Mouse (Mus musculus) stomach, postnatal 0 days (tissue): ENCODE measurements around the gene Il12a. TPM values are rescaled to one million over a fixed set of nuclear protein-coding genes. Genes with fewer than 3 reads are reported as not detected.
A peak's percentile ranks its signal among the peaks of the same experiment; 100 is the strongest.
"Not testable (repeated sequence)": the region's sequence is repeated elsewhere in the genome, so short reads cannot be mapped to it uniquely, and the experiment has no call there.

Source experiments
- ATAC-seq: fragments of 200-750 bp; cut with Nextera tagmentation; 2 replicates; pipeline ENCODE4 v1.8.0; 2017; ENCODE audit not compliant: low FRiP score, low TSS enrichment
- DNase-seq: peaks from one replicate; pipeline ENCODE4 v3.0.0-alpha.2; 2016; ENCODE audit warnings: low spot score
- H3K27ac ChIP-seq: fragments of 300-500 bp; sonication (generic); replicated peaks from 2 replicates; pipeline ENCODE4 v1.5.1; 2014; ENCODE audit warnings: mild to moderate bottlenecking, control low read depth
- H3K27me3 ChIP-seq: fragments of 300-500 bp; sonication (generic); 2 replicates; pipeline ENCODE4 v1.6.1; 2014; ENCODE audit warnings: low read length; ENCODE audit not compliant: control insufficient read depth, insufficient read depth
- H3K36me3 ChIP-seq: fragments of 300-500 bp; sonication (generic); 2 replicates; pipeline ENCODE4 v1.6.1; 2014; ENCODE audit warnings: low read length, mixed read lengths; ENCODE audit not compliant: control insufficient read depth, insufficient read depth
- H3K4me1 ChIP-seq: fragments of 300-500 bp; sonication (generic); replicated peaks from 2 replicates; pipeline ENCODE4 v1.6.1; 2014; ENCODE audit warnings: antibody characterized with exemption; ENCODE audit not compliant: control insufficient read depth, insufficient read depth
- H3K4me2 ChIP-seq: fragments of 300-500 bp; sonication (generic); replicated peaks from 2 replicates; pipeline ENCODE4 v1.6.1; 2014; ENCODE audit warnings: low read depth, mild to moderate bottlenecking, control low read depth, moderate library complexity
- H3K4me3 ChIP-seq: fragments of 300-500 bp; sonication (generic); 2 replicates; pipeline ENCODE4 v1.5.1; 2014; ENCODE audit warnings: low read depth, low read length, control low read depth
- H3K9ac ChIP-seq: fragments of 300-500 bp; sonication (generic); 2 replicates; pipeline ENCODE4 v1.6.1; 2014; ENCODE audit warnings: mild to moderate bottlenecking, low read length, control low read depth, mixed read lengths
- H3K9me3 ChIP-seq: fragments of 300-500 bp; sonication (generic); 2 replicates; pipeline ENCODE4 v1.6.1; 2016; ENCODE audit warnings: low read length; ENCODE audit not compliant: control insufficient read depth
- CTCF ChIP-seq: IDR thresholded peaks from 2 replicates; pipeline ENCODE4 v1.5.1; 2016; ENCODE audit warnings: antibody characterized with exemption, low read depth, mild to moderate bottlenecking, moderate library complexity
- EP300 ChIP-seq: optimal IDR thresholded peaks from 2 replicates; pipeline ENCODE3; 2016; ENCODE audit warnings: antibody characterized with exemption
- WGBS: fragments of 180-500 bp; shearing (Covaris S2); extraction: QIAGEN DNeasy Blood & Tissue Kit; methylation state at CpG from one replicate; pipeline ENCODE4 v1.1.7; 2014; 5-methylcytosine and 5-hydroxymethylcytosine counted together
- polyA plus RNA-seq: library from polyadenylated mRNA; unstranded; fragments of >200 nt; fragmentation: Nextera tagmentation; extraction: Ambion mirVana; gene quantifications from 2 replicates; pipeline ENCODE4 v1.2.1, GENCODE M21; 2015

Il12a gene
- polyA plus RNA-seq, 1 experiment from 2014 or later = 0.10 TPM

DNA sequence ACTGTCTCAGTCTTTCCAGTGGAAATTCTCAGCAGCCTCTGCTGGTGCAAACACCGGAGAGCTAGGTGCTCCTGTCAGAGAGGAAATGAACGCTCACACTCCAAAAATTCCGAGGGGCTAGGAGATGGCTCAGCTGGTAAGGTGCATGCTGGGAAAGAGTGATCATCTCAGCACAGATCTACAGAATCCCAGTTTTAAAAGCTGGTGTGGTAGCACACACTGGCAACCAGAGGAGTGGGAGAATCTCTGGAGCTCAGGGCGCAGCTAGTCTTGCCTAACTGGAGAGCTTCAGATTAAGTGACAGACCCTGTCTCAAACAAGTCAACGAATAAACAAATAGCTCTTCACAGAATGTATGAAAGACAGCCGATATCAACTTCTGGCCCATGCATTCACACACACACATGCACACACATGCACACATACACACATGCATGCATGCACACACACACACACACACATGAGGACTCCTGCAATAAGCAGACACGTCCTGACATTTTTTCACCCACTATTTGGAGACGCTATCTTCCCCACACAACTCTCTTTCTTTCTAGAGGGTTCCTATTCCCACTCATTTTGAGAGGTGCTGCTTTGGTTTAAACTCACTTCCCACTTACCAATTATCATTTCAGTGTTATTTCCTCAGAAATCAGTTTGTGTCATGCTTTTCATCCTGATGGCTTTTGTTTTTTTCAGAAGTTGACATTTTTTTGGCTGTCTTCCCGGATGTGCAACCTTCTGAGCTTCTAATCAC, 52.5 kb downstream of the Il12a start:
- H3K36me3 ChIP-seq = no peaks in the 10 kb centered on the region
- DNase-seq (no peak), ATAC-seq (no peak)
- H3K27ac ChIP-seq = no peak overlapping the region
- H3K4me2 ChIP-seq = no peak overlapping the region
- H3K4me3 ChIP-seq = no peak overlapping the region
- no peaks in the 10 kb centered on the region for H3K27me3 ChIP-seq
- H3K9me3 ChIP-seq = no peaks in the 10 kb centered on the region
- TF ChIP-seq EP300 = no peak
- TF ChIP-seq CTCF = no peak
- no peaks in the 10 kb centered on the region for H3K4me1 ChIP-seq
- 69% methylated on average over 9 of the region's 9 CpGs for WGBS
- no peak overlapping the region for H3K9ac ChIP-seq

DNA sequence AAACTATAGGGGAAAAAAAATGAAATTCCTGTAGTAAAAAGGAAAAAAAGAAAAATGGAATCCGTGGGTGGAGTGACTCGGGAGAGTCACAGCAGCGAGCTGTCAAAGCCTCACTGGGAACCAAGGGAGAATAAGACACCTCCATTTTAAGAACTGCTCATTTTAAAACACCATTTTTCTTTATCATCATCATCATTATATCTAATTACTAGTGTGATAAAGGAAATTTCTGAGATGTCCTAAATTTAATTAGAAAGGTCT, 53.0 kb downstream of the Il12a start:
- 38% methylated on average over 3 of the region's 3 CpGs for WGBS
- Histone ChIP-seq H3K27ac (no peak overlapping the region), H3K9me3 (no peaks in the 10 kb centered on the region), H3K27me3 (no peaks in the 10 kb centered on the region), H3K36me3 (no peaks in the 10 kb centered on the region), H3K4me1 (no peaks in the 10 kb centered on the region), H3K4me3 (no peak overlapping the region), H3K9ac (no peak overlapping the region), H3K4me2 (no peak overlapping the region)
- no peak for ATAC-seq
- DNase-seq = no peak
- TF ChIP-seq CTCF = no peak
- no peak for TF ChIP-seq EP300

DNA sequence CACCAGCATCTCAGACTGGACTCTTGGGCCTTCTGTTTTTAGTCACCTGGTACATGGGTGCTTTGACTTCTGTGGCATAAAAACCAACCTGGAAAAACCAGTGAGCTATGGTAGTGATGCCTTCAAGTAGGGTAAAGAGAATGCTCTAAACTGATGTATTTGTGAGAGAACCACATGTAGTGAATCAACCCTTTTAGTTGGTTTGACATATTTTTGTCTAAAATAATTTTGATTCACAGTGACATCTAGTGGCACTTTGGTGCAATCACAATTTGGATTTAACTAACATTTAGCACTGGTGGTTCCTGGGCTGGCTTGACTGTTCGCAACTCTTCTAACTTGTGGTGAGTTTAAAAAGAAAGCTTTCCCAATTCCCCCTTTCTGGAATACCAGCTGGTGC, 53.7 kb downstream of the Il12a start:
- H3K27ac ChIP-seq = no peak overlapping the region
- TF ChIP-seq EP300 = no peak
- peak; percentile 69 for TF ChIP-seq CTCF
- DNase-seq (no peak), ATAC-seq (no peak)
- H3K4me2 ChIP-seq = no peak overlapping the region
- no peaks in the 10 kb centered on the region for H3K4me1 ChIP-seq
- H3K9ac ChIP-seq = no peak overlapping the region
- no peaks in the 10 kb centered on the region for H3K9me3 ChIP-seq
- no peaks in the 10 kb centered on the region for H3K27me3 ChIP-seq
- WGBS = 81% methylated on average over 1 of the region's 1 CpGs
- H3K4me3 ChIP-seq = no peak overlapping the region
- H3K36me3 ChIP-seq = no peaks in the 10 kb centered on the region

DNA sequence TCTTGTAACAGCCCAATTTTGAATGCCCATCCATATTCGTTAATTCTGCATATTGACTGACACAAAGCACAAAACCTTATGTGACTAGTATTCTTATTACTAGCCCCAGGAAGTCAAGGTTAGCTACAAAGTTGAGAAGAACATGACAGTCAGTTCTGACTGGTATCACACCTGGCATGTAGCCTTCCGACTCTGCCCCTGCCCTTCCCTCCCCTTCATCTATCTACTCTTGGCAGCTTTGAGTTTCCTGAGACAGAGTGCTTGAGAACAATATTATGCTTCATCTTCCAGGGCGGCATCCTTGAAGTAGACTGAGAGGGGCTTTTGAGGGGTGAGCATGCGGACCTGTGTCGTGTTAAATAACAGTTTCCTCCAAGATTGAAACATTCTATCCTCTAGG, 54.6 kb downstream of the Il12a start:
- 85% methylated on average over 5 of the region's 5 CpGs for WGBS

DNA sequence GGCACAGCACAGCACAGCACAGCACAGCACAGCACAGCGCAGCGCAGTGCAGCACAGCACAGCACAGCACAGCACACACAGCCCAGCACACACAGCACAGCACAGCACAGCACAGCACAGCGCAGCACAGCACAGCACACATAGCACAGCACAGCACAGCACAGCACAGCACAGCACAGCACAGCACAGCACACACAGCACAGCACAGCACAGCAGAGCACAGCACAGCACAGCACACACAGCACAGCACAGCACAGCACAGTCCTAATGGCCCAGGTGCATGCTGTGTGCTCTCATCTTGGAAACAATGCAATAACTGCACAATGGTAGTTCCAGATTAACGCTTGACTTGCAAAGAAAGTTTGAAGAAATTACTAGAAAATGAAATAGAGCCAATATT, 55.8 kb downstream of the Il12a start:
- not testable (repeated sequence) for H3K36me3 ChIP-seq, H3K27ac ChIP-seq, H3K4me2 ChIP-seq, H3K4me3 ChIP-seq, H3K9ac ChIP-seq, DNase-seq, H3K4me1 ChIP-seq, H3K27me3 ChIP-seq, ATAC-seq, H3K9me3 ChIP-seq
- 93% methylated on average over 4 of the region's 4 CpGs for WGBS

More for the DNA sequence above, 54.6 kb downstream of the Il12a start:
- DNase-seq (no peak), ATAC-seq (no peak)
- no peaks in the 10 kb centered on the region for H3K27me3 ChIP-seq
- no peaks in the 10 kb centered on the region for H3K36me3 ChIP-seq
- H3K9ac ChIP-seq = no peak overlapping the region
- TF ChIP-seq EP300 (no peak), CTCF (no peak)
- H3K9me3 ChIP-seq = no peaks in the 10 kb centered on the region
- H3K4me3 ChIP-seq = no peak overlapping the region
- no peak overlapping the region for H3K27ac ChIP-seq
- no peaks in the 10 kb centered on the region for H3K4me1 ChIP-seq
- no peak overlapping the region for H3K4me2 ChIP-seq

Other genes with a start within 250 kb of the Il12a start
- gene 1110032F04Rik, start 178.9 kb downstream of the Il12a start, polyA plus RNA-seq = 0.17 and 0.30 TPM in 2 replicates